Mouse (Mus musculus) fat pad, adult 2 months (tissue): ENCODE results near the gene B3gntl1.

Source experiments
- DNase-seq: peaks from one replicate; pipeline ENCODE4 v3.0.0-alpha.2; 2011; ENCODE audit warnings: low read depth, low spot score; ENCODE audit errors: extremely low read depth

Gene B3gntl1

DNA sequence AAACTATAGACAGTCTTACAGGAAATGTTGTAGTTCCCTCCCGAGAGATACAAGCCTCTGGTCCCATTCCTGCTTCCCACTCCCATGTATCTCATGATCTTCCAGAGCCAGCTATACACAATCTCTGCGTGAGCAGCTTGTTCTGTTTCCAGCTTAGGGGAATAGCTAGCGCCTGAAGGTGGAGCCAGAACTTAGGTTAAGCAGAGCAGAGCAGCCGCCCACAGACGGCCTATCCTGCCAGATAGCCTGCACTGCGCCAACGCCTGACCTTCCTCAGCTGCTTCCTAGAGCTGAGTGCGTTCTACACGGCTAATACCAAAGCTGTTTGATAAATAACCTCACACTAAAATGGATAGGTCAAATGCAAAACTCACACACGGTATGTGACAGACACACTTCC lies 23.1 kb downstream of the B3gntl1 start:
- peak; percentile 57 for DNase-seq

DNA sequence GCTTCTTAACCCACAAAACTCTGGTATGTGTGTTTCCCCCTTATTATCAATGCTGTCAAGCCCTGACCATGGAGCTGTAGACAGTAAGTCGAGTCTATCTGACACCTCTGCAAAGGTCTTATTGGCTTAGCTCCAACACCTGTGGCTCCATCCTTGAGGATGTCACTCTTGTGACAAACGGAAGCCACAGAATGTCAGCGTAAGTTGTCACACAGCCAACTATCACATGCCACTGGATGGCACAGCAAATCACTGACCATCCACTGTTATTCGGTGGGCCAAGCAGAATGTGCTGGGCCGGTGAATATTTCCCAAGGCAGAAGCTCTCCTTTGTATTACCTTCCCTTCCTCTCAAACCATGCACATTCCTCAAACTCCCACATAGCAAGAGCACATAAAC lies 24.8 kb downstream of the B3gntl1 start:
- no peak for DNase-seq

DNA sequence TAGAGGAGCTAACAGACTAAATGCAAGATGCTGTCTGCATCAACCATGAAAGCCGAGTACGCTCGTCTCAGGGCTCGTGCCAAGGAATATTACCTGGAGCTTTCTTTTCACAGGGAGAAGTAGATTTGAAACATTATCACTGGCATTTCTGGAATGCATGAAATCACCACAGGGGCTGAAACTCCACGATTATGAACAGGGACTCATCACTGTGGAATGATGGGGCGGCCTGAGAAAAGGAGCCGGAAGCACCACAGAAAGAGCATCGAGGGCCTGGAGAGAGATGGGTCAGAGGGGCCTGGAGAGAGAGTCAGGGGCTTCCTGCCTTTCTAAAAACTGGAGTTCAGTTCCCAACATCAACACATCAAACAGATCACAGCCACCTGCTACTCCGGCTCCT lies 25.6 kb downstream of the B3gntl1 start:
- DNase-seq: no peak

DNA sequence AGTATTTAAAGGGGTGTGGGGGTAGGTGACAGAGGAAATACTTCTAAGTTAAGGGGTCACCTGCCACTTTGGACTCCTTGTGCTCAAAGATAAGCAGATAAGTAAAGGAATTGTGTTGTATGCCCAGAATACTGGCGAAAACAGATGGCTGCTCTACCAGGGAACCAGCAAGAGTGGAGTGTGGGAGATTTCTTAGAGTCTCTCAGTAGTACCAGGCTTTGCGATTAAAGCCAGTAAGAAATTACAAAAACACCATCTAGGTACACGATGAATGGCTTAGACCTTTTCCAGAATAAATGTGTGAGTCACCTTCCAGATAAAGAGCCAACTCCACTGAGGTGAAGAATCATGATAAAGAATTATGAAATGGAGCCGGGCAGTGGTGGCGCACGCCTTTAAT lies 27.6 kb downstream of the B3gntl1 start:
- no peak for DNase-seq

DNA sequence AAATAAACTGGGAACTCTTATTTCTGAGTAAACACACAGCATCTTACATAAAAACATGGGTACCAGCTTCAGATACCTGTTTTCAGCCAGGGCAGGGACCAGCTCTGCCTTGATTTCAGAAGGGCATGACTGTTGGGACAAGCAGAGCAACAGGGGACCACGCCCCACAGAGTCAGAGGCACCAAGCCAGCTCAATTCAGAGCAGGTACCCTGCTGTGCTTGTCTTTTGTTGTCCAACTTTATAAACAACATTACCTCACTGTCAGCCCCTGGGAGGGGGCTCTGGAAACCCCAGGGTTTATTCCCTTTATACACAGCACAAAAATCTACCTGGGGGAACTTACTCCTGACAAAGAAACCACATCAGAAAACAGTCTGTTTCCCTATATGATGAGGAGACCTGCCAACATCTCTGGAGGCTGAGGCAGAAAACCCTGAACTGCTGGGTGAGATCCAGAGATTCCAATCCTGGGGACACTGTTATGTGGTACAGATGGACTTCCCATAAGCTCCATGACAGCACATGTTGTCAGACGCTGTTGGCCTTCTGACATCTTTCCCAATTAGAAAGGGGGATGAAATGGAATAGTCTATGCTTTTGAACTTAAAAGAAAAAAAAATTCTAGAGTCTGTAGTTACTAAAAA lies 31.3 kb downstream of the B3gntl1 start:
- DNase-seq: no peak

DNA sequence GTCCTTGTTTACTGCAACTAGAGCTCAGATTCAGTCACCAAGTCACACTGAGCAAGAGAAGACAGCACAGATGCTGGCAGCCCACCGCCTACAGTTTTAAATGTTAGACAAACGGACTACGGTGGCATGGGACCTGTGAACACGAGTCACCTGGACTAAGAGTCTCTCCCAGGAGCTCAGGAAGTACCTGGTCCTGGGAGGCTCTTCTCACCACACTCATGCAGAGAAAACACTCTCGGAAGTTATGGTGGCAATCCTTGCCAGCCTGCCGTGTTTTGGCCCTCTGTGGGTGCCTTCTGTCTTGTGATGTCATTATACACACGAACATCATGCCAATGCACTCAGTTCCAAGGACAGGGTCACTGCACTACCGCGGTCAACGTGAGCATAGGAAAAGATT lies 36.3 kb downstream of the B3gntl1 start:
- DNase-seq: no peak

DNA sequence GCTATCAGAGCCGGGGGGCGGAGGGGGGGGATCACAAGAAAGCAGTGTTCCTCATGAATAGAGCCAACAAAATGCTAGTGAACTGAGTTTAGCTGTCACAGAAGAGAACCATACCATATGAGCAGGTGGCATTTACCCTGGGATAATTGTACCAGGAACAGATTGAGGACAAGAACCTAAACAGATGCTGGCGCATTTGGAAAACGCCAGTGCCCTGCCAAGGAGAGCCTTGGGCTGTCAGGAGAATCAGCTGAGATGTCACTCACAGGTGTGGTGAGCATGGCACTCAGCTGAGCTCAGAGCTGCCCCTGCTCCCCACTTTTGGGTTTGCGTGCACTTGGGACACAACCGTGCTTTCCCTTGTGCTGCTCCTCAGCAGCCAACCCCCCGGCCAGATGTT lies 41.5 kb downstream of the B3gntl1 start:
- no peak for DNase-seq

DNA sequence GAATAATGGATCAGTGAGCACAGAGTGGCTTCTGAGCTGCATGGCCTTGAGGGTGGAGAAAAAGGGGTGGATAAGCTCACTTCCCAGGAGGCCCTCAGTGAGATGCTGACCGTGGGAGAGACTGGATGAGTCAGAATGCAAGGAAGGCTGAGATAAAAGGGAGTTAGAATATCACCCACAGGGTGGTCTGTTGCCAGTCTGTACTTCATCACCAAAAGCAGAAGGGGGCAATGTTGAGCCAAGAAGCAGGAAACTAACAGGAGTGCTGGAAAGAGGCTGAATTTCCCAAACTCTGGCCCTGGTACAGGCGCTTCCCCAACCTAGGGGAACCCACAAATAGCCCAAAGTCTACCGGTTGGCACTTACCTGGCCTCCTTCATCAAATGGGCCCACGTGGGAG lies 42.5 kb downstream of the B3gntl1 start:
- no peak for DNase-seq

DNA sequence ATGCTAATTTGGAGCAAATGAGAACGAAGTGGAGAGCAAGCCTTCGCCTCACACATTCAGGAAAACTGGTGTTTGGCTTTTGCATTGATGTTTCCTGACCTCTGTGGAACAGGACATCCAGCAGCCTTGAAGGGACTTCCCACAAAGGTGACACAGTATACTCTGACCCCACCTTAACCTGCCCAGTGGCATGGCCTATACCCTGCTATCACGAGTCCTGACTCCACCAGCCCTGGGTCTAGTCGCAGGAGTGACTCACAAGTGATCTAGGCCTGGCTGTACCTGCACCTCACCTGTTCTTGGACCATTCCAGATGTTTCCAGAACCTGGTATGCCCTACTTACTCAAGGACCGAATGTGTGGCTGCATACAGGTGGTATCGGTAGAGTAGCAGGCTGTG lies 43.4 kb downstream of the B3gntl1 start:
- no peak for DNase-seq

DNA sequence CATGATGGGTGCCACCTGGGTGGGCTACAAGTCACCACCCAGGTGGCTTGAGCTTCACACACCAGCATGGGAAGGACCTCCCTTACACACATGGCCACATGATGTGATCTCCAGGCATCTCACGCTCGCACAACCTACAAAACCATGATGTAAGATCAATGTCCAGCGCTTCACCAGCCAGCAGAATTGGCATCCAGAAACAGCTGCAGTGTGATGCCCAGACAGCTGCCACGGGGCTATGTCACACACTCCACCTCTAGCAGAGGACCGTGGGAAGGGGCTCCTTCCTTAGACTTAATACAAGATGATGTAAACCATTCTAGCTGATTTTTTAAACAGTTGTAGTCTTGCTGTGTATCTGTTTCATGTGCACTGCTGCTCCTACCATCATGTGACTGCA lies 45.4 kb downstream of the B3gntl1 start:
- no peak for DNase-seq

DNA sequence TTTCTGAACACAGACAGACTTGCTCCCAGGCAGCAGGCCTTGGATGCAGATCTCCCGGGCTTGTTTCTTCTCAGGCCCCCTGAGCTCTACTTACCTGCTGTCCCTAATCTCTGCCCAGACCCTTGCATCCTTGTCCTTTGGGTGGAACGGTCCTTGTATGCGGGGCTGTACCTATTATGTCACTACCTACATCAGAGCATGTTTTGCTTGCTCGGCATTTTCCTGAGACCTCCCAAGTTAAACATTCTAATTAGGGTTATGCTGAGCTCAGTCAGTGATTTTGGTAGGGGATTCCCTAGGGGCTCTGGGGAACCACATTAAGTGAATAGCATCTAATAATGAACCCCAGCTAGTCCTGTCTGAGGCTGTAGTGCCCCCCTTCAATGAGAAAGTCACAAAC lies 47.9 kb downstream of the B3gntl1 start:
- no peak for DNase-seq

DNA sequence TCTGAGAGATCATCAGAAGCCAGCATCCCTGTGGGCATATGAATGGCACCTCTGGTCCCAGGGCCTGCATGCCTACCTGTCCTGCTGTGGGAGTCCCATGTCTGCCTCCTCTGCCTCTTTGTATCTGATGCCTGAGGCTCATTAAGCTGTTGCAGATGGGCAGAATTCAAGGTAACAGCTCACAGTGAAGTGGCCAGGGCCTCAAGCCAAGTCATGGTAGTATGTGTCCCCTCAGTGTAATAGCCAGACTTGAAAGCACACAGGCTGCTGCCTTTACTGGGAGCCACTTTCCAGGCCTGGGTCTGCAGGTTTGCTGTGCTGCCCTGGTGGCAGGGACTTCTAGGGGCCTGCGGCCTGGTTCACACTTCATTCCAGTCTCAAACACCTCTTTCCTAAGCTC lies 55.6 kb downstream of the B3gntl1 start:
- DNase-seq: no peak

DNA sequence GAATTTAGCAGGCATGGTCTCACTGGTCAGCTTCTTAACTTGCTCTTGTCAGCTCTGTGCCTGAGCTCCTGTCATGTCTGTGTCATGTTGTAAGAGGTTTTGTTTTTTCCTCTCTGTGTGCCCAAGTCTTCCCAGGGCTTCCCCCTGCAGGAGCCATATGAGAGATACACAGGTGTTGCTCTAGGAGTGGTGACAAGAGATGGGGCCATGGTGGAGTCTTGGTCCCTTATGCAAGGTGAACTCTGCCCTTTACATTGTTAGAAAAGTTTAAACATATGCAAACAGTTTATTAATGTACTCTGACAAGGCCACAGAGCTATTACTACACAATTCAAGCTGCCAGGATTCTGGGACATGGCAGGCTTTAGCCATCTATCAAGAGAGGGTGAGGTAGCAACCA lies 56.5 kb downstream of the B3gntl1 start:
- DNase-seq: no peak

DNA sequence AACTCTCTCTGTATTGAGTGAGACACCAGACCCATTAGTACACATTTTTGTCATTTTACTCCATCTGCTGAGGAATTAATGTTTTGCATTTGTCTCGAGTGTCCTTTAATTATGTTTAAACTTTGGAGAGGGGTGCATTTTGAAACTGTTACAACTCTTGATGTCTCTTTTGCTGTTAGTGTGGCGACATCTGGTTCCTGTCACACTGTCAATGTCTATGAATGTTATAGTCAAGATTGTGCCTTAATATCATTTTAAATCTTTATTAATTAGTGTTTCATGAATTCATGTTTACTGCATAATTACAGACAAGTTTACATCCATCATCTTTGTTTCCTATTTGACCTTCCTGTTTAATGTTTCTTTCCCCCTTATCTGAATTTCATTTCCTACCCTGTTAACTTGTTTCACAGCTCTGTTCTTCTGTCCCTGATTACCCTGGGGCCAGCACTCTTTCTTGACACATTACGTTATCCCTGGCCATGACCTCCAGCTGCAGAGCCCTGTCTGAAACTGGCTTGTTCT lies 56.9 kb downstream of the B3gntl1 start:
- DNase-seq: no peak

DNA sequence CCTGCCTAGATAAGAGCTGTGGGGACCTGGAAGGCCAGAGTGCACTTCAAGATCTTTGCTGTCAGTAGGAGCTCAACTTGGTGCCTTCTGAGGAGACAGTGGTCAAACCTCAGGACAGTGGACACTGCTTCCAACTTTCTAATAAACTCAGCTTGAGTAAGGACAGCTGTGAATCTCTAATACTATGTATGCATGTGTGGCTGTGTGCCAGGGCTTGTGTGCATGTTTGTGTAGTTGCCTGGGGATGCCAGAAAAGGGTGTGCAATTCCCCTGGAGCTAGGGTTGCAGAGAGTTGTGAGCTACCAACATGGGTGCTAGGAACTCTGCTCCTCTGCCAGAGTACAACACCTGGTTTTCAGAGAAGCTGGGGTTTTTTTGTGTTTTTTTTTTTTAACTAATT lies 62.0 kb downstream of the B3gntl1 start:
- DNase-seq: no peak

DNA sequence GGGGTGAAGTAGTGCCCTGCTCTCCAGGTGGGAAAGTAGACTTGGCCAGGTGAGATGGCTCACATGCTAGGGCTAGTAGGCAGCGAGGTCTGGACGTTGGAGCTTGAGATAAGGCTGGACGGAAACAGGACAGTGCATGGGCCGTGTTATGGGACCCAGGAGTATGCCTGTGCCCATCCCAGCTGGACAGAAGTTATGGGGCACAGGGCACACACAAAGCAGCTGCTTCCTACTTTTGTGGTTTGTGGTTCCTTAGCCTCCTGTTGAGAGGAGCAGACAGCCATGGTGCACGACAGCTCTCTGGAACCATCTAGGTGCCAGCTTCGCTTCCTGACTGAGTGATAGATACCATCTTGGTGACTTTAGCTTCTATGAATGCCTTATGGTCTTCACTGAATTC lies 67.3 kb downstream of the B3gntl1 start:
- no peak for DNase-seq

DNA sequence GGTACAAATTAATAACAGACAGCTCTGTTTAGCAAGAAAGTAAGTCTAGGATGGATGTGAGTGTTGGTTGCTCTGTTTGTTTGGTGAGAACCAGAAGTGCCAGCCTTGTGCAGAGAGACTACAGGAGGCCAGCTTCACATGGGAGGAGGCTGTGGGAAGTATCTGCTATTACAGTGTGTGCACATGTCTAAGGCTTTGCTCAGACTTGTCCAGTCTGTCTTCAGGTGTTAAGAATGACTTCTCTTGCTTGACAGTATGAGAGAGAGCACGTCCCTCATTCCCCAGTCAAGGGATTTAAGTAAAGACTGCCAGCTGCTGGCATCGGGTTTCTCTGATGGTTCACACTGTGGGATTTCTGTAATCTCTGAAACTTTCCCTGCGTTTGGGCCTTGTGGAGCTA lies 71.5 kb downstream of the B3gntl1 start:
- DNase-seq: peak; percentile 63

DNA sequence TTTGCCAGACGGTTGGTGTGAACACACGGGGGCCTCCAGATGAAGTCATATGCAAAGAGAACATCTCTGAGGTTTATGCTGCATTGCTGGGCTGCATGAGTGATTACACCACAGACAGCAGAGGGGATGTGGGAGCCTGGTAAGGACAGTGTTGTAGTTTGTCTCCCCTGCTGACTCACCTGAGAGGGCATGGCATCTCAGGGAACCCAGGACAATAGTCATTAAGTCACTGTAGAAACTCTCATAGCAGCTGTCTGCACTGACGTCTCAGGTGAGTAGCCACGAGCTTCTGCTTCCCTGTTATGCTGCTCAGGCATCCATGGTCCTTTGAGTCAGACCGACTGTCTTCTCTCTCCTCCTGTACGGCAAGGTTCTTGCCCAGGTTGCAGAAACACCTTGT lies 75.7 kb downstream of the B3gntl1 start:
- no peak for DNase-seq

DNA sequence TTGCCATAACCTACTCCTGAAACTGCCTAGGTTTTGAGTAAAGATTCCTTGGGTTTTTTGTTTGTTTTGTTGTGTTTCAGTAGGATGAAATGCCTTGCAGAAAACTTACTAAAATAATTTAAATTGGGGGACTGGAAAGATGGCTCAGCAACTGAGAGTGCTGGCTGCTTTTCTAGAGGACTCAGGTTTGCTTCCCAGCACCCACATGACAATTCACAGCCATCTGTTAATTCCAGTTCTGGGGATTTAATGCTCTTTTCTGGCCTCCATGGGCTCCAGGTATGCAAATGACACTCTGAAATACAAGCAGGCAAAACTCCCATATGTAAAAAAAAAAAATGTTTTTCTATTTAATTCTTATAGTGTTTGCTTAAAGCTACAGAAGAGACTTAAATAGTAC lies 91.1 kb downstream of the B3gntl1 start:
- no peak for DNase-seq
